9 mouse cellular contexts compared by ENCODE assay signal in genomic region chr4:152625032-152626003, GRCm38 (mm10).
DNase-seq lines count a peak whose midpoint lies in the region; ATAC-seq and TF ChIP-seq lines count a peak whose summit lies in the region.
"Had no signal": no experiment of that assay in that cellular context is flagged by ENCODE, and none has a peak within 500 bp of the region (broad histone marks: within the 10 kb centered on the region; RNA-seq: fewer than 3 reads in every experiment).

No protein-coding gene starts in this region.

- no peaks in the 10 kb centered on the region for H3K9me3 ChIP-seq in forebrain, embryonic 14.5 days (replicated peaks; ENCODE audit: control insufficient read depth, low read length)
- no peaks in the 10 kb centered on the region for H3K9me3 ChIP-seq in lung, embryonic 14.5 days (ENCODE audit: low read depth, low read length)

- DNase-seq in MN1 (ENCODE audit: low spot score), result peak; percentile 48
- peak; percentile 33 for DNase-seq in c-Kit-positive CD71-positive TER-119-positive erythroid progenitor cells, embryonic 14.5 days (ENCODE audit: low spot score)
- DNase-seq in forebrain, embryonic 14.5 days (ENCODE audit: low spot score), result peak; percentile 96
- peak; percentile 83 to 90 for DNase-seq in layer of hippocampus, adult 18-20 months (ENCODE audit: low spot score in 2 of 2)
- peak; percentile 85 for DNase-seq in lung, embryonic 14.5 days
- DNase-seq in ovary, postnatal 36 days (ENCODE audit: low spot score), result peak; percentile 25
- peak; percentile 20 to 49 for DNase-seq in urinary bladder, postnatal 36 days (ENCODE audit: low spot score in 2 of 2)

- H3K27me3 ChIP-seq in forebrain, embryonic 14.5 days (replicated peaks; ENCODE audit: control insufficient read depth, insufficient read depth, low read length), result no peaks in the 10 kb centered on the region
- H3K27me3 ChIP-seq in lung, embryonic 14.5 days (ENCODE audit: insufficient read depth, low read length), result no peaks in the 10 kb centered on the region

- H3K9ac ChIP-seq in forebrain, embryonic 14.5 days (ENCODE audit: low read length), result no peak overlapping the region; the same call in 1 of the 2 replicates
- no peak overlapping the region for H3K9ac ChIP-seq in lung, embryonic 14.5 days

- peaks cover 27% of the 10 kb centered on the region for H3K4me1 ChIP-seq in forebrain, embryonic 14.5 days (ENCODE audit: control insufficient read depth, insufficient read depth, low read length)
- H3K4me1 ChIP-seq in lung, embryonic 14.5 days (ENCODE audit: insufficient read depth), result no peaks in the 10 kb centered on the region

- no peaks in the 10 kb centered on the region for H3K36me3 ChIP-seq in forebrain, embryonic 14.5 days (ENCODE audit: control insufficient read depth, insufficient read depth, low read length)
- H3K36me3 ChIP-seq in lung, embryonic 14.5 days (ENCODE audit: insufficient read depth), result no peaks in the 10 kb centered on the region

- H3K4me3 ChIP-seq in forebrain, embryonic 14.5 days (ENCODE audit: low read depth, low read length), result no peak overlapping the region
- H3K4me3 ChIP-seq in lung, embryonic 14.5 days (ENCODE audit: low read depth, low read length), result no peak overlapping the region
- H3K4me3 ChIP-seq: erythroblast, embryonic 14.5 days had no signal

- peak; percentile 85 for ATAC-seq in forebrain, embryonic 14.5 days
- peak; percentile 68 to 83; a peak in 3 of 4 replicates for ATAC-seq in hematopoietic stem cell, adult 5-6 weeks (replicated peaks in 1 of 2; ENCODE audit: insufficient read depth in 1 of 2, low FRiP score in 2 of 2, low TSS enrichment in 1 of 2, low read depth in 1 of 2, poor library complexity in 2 of 2, severe bottlenecking in 2 of 2)
- peak; percentile 73 for ATAC-seq in lung, embryonic 14.5 days (ENCODE audit: insufficient read depth)

- under 1% methylated on average over 22 of the region's 22 CpGs for WGBS in forebrain, embryonic 14.5 days
- 5% methylated on average over 22 of the region's 22 CpGs for WGBS in lung, embryonic 14.5 days

- TF ChIP-seq CTCF in lung, embryonic 14.5 days (IDR thresholded peaks at IDR 0.05; ENCODE audit: low read depth), result peak; percentile 91

- peak overlapping the region; percentile 68 for H3K27ac ChIP-seq in forebrain, embryonic 14.5 days (ENCODE audit: low read depth, low read length)
- no peak overlapping the region for H3K27ac ChIP-seq in lung, embryonic 14.5 days (ENCODE audit: low read depth)

- peak overlapping the region; percentile 28 for H3K4me2 ChIP-seq in forebrain, embryonic 14.5 days (ENCODE audit: low read length)
- H3K4me2 ChIP-seq in lung, embryonic 14.5 days, result peak overlapping the region; percentile 0; the same call in 1 of the 2 replicates

Comparison
In these comparisons a context has a peak if more than half of its experiments do, and no peak if none do; other contexts are left out.
1. DNase-seq: peak in every context shown above with its lines; median percentile 96 in forebrain, embryonic 14.5 days; 86 in layer of hippocampus, adult 18-20 months; 85 in lung, embryonic 14.5 days; 48 in MN1; 34 in urinary bladder, postnatal 36 days; 33 in c-Kit-positive CD71-positive TER-119-positive erythroid progenitor cells, embryonic 14.5 days; 25 in ovary, postnatal 36 days.